Mouse (Mus musculus) right cerebral cortex, postnatal 10 days (tissue): ENCODE results near the gene Spsb4.
"Not testable (repeated sequence)": the region's sequence is repeated elsewhere in the genome, so short reads cannot be mapped to it uniquely, and the experiment has no call there.

ENCODE experiments used
- DNase-seq, 2 experiments: peaks; one replicate each; pipeline ENCODE4 v3.0.0; 2021; ENCODE audit warnings: low spot score in 2 of 2

Gene Spsb4

GRCm38 (mm10) chr9:96954063-96954809 lies 64.4 kb downstream of the Spsb4 start:
- DNase-seq = peak; percentile 48

DNA sequence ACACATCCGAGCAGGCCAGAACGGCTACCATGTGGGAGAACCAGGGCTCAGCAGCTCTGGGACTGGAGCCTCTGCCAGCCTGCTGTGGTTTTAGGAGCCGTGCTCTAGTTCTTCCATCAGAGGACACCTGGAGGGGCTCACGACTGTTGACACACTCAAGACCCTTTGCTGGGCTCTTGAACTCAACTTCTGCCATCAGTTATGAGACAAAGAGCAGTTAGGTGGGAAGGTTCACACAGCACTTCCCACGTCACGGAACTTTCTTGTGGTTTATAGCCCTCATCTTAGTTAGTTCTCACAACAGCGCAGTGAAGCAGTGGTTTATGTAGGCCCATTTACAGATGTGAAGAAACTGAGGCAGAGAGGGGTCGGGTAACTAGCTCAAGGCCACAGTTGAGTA lies 65.2 kb downstream of the Spsb4 start:
- DNase-seq = no peak

GRCm38 (mm10) chr9:96952310-96952975 lies 66.2 kb downstream of the Spsb4 start:
- peak in 1 of 2 experiments; percentile 50 for DNase-seq

- no peak for DNase-seq
Measured at GRCm38 (mm10) chr9:96949551-96949950, 69.1 kb downstream of the Spsb4 start.

DNA sequence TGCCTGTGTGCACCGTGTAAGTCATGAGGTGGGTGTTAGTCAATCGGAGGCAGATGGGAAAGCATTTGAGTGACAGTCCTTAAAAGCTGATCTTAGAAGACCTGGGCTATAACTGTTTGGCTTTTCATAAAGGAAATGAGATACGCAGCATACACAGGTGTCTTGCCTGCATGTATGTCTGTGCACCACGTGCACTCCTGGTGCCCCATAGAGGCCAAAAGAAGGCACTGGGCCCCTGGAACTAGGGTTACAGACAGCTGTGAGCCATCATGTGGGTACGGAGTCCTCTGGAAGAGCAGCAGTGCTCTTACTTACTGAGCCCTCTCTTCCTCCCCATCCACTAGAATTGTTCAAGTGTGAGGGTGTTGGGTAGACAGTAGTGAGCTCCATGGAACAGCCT lies 70.1 kb downstream of the Spsb4 start:
- DNase-seq = no peak

DNA sequence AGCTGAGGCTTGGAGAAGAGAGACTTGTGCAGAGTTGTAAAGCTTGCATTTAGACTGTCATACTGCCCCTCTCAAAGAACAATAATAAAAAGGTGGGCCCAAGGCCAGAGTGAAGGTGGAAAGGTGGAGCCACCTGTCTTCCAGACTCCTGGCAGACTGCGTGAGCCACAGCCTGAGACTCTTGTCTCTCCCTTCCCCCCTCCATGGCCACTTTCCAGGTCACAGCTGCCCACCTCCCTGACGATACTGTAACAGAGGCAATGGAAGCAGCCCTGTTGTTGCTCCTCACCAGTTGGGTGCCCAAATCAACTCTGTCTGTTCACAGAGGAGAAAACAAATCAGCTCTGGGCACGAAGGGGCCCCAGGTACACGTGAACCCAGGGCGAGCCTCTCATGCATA lies 71.5 kb downstream of the Spsb4 start:
- DNase-seq = no peak

- DNase-seq = no peak
Measured at GRCm38 (mm10) chr9:96944517-96944916, 74.1 kb downstream of the Spsb4 start.

DNA sequence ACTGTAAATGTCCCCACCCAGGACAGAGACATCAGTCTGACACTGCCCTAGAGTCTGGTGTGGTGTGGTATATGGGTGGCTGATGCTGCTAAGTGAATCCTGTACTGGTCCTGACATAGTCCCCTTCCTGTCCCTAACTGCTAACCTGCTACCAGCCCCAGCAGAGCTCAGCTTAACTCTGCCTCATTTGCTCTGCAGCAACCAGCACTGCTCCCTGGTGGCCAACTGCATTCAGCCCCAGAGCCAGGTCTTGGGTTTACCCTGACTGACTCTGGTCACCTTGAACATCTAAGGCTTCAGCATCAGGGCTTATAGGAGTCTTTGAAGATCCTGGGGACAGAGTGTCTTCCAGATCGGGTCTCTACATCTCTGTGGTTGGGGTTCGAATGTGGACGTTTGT lies 75.7 kb downstream of the Spsb4 start:
- no peak for DNase-seq

GRCm38 (mm10) chr9:96938887-96939286 lies 79.8 kb downstream of the Spsb4 start:
- no peak for DNase-seq

DNA sequence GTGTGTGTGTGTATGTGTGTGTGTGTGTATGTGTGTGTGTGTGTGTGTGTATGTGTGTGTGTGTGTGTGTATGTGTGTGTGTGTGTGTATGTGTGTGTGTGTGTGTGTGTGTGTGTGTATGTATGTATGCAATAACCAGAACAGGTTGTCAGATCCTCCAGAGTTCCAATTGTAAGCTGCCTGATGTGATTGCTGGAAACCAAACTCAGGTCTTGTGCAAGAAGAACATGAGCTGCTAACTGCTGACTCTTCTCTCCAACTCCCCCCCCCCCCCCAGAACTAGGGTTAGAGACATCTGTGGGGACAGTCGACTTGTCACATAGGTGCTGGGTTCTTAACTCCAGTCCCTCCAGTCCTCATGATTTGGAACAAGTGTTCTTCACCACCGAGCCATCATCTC lies 82.2 kb downstream of the Spsb4 start:
- not testable (repeated sequence) for DNase-seq

DNA sequence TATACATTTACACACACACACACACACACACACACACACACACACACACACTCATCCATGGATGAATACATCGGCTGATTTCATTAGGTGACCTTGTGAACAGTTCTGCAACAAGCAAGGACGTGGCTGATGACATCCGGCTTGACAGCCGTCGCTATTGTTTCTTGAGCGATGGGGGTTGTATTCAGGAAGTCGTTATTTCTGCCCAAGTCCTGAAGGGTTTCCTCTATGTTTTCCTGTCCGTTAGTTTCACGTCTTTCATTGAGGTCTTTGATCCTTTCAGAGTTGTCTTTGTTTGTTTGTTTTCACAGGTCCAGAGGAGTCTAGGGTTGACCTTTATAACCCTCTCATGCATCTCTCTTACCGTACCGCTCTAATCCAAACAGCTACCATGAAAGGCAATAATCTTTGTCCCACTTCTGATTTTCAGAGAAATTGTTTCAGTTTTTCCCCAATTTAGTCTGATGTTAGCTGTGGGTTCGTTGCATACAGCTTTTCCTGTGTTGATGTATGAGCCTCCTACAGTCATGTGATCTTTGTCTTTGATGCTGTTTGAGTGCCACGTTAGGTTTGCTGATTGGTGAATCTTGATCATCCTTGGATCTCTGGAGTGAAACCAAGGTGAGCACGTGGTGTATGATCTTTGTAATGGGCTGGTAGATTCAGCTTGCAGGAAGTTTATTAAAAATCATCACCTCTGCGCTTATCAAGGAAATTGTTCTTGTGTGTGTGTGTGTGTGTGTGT lies 82.9 kb downstream of the Spsb4 start:
- no peak for DNase-seq

DNA sequence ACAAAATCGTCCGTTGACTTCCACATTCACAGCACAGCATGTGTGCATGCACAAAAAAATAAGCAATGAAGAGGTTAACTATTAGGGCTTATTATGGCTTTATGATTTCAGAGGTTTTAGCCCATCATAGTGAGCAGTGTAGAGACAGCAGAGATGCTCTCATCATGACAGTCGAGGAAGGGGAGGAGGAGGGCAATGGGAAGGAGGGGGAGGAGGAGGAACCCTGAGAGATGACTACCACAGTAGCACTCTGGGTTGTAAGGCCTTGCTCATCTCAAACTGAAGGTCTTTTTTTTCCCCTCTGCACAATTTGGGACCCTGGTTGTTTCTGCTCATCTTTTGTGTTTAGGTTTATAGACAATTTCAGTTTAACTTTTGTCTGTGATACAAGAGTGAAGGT lies 83.8 kb downstream of the Spsb4 start:
- no peak for DNase-seq

DNA sequence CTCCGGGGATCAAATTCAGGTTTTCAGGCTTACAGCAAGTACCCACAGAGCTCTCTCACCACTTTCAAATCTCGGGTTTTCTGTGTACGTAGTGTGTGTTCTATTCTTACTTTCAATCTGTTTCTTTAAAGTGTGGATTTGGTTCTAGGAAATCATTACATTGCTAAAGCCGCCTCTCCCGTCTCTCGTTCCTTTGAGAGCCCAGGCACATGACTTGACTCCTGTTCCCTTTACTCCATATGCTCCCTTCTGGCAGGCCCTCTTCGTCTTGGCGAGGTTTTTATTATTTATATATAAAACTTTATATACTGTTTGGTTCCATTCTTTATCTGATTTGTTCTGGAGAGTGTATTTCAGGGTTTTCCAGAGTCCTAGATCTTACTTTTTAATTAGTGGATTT lies 85.9 kb downstream of the Spsb4 start:
- peak; percentile 57 to 71 for DNase-seq

DNA sequence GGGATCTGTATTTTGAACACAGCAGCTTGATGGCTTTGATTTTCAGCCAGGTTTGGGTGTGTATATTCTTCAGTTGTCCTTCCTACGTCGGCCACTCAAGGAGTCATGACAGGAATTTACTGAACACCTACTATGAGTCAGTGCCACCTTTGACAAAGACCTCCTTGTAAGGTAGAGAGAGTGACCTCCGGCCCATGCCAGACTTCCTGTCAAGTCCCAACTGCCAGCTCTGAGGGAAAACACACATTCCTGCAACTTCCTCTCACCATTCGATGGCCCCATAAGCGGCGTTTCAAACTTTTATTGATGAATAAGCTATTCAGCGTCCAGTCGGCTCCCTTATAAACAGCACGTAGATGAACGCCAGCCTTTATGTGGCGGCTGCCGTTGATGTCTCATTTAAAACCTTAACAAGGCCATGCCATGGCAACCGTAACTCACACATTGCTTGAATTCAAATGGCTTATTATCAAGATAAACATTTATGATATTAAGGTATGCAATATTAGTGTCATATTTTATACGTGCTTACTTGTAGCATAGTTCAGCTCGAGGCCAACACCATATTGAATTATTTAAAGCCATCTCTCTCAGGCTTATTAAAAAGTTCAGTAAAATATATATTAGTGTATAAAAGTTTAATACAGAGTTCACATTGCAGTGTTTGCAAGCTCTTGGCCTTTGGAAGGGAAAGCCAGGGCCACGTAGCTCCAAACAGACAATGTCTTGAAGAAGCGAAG lies 94.9 kb downstream of the Spsb4 start:
- DNase-seq = no peak

DNA sequence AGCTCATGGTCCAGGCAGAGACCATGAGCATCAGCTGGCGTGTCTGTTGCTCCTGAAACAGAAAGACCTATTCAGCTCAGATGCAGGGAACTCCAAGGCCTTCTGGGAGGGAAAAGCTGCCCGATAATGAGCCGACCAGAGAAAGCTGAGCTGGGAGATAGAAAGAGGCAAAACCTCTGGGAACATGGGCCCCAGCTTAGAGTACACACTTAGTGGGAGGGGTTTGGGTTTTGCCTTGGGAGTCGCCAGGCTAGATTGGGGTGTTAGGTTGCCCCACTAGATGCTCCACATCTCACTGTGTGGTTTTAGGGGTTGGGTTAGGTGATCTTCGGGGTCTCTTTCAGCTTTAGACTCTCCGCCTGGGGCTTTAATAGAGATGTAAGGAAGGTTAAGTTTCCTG lies 95.5 kb downstream of the Spsb4 start:
- no peak for DNase-seq

DNA sequence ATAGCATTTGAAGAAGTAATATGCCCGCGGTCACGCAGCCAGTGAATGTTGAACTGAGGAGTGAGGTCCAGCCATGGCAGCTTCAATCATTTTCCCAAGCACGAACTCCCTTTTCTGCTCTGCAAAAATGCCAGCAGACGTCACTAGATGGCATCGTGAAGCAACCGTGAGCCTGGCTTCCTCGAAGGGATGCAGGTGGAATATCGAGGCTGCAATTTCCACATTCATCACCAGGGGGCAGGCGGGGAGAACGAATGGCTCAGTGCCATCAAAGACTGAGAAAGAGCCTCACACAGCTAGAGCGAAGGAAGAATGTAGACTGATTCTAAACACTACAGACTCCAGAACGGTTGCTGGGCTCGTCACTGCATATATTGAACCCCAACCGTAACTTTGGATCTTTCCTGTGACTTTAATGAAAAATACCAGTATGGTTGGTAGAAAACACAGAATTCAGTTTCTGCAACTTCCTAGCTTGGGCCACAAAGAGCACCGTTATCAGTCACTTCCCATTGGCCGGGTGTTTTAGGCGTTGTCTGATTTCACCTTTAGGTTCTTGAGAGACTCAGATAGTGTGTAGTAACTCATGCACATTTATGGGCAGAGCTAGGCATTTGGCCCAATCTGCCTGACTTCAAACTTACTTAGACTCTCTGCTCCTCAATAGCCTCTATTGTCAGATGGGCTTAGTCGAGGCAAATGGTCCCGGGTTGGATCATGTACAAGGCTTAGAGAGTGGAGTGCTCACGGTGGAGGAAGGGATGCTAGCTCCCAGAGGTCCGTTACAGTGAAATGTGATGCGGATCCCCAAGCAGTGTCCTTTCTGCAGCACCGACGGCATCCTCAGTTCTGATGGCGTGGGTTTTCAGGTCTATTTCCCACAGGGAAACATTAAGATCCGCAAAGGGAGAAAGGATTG lies 101.8 kb downstream of the Spsb4 start:
- DNase-seq = peak; percentile 95 to 97

DNA sequence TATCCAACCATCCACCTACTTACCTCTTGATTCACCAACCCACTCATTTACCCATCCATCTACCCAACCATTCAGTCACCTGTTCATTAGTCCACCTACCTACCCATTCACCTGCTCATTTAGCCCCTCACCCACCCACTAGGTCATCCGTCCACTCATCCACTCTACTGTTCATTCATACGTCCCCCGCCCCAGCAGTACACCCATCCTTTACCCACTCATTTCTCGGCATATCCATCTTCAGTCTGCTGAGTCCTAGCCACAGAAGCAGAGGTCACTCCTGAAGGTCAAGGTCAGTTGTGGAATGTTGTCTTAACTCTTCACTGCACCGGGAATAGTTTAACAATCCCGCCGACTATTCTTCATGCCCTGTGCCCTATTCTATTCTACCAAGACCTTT lies 102.6 kb downstream of the Spsb4 start:
- DNase-seq = no peak

DNA sequence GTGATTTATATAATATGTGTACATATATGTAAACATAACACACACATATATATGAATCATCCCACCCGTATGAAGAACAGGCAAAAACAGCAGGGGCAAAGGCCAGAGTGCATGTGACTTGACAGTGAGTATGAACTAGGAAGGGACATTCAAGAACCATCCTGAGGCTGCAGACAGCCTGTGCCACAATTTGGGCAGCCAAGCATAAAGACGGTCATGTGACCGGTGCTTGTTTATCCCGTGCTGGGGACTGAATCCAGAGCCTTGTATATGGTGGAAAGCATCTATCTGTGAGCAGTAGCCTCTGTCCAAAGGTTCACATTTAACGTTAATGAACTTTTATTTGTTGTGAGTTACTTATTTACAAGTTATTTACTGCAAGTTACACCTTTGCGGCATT lies 103.8 kb downstream of the Spsb4 start:
- DNase-seq = no peak

DNA sequence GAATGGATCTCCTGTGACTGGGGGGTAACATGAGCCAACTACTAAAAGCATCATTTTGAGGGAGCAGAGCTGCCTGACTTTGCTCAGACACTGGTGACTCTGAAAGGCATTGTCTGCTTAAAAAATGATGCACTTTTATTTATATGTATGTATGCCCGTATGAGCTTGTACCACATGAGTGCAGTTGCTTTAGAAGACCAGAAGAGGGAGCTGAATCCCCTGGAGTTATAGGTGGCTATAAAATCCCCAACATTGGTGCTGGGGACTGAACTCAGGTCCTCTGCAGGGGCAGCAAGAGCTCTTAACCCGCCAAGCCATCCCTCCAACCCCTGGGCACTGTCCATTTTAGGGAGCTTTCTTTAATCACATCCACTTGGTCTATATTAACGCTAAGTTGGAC lies 104.6 kb downstream of the Spsb4 start:
- no peak for DNase-seq

- no peak for DNase-seq
Measured at GRCm38 (mm10) chr9:96909503-96909902, 109.1 kb downstream of the Spsb4 start.

GRCm38 (mm10) chr9:96908737-96909136 lies 109.9 kb downstream of the Spsb4 start:
- no peak for DNase-seq
